Mouse (Mus musculus) intestine, postnatal 0 days (tissue): ENCODE measurements around the gene Gper1. TPM values are rescaled to one million over a fixed set of nuclear protein-coding genes. Genes with fewer than 3 reads are reported as not detected.
A peak's percentile ranks its signal among the peaks of the same experiment; 100 is the strongest.

Source experiments
- ATAC-seq: fragments of 200-750 bp; cut with Nextera tagmentation; 2 replicates; pipeline ENCODE4 v1.8.0; 2017; ENCODE audit warnings: mild to moderate bottlenecking, moderate TSS enrichment, moderate library complexity
- H3K27ac ChIP-seq: fragments of 300-500 bp; sonication (generic); 2 replicates; pipeline ENCODE4 v1.5.1; 2014; ENCODE audit warnings: mild to moderate bottlenecking, low read depth, low read length, moderate library complexity
- H3K27me3 ChIP-seq: fragments of 300-500 bp; sonication (generic); replicated peaks from 2 replicates; pipeline ENCODE4 v1.6.1; 2014; ENCODE audit warnings: low read length, mixed read lengths; ENCODE audit not compliant: control insufficient read depth, insufficient read depth
- H3K36me3 ChIP-seq: fragments of 300-500 bp; sonication (generic); 2 replicates; pipeline ENCODE4 v1.6.1; 2014; ENCODE audit warnings: mild to moderate bottlenecking, moderate library complexity; ENCODE audit not compliant: control insufficient read depth, insufficient read depth
- H3K4me1 ChIP-seq: fragments of 300-500 bp; sonication (generic); replicated peaks from 2 replicates; pipeline ENCODE4 v1.6.1; 2014; ENCODE audit warnings: antibody characterized with exemption, low read length, mixed read lengths; ENCODE audit not compliant: control insufficient read depth, insufficient read depth
- H3K4me2 ChIP-seq: fragments of 300-500 bp; sonication (generic); replicated peaks from 2 replicates; pipeline ENCODE4 v1.6.1; 2014; ENCODE audit warnings: low read depth, mild to moderate bottlenecking, moderate library complexity
- H3K4me3 ChIP-seq: fragments of 300-500 bp; sonication (generic); 2 replicates; pipeline ENCODE4 v1.5.1; 2014; ENCODE audit warnings: low read depth, low read length
- H3K9ac ChIP-seq: fragments of 300-500 bp; sonication (generic); 2 replicates; pipeline ENCODE4 v1.6.1; 2014; ENCODE audit warnings: mild to moderate bottlenecking, low read depth, low read length
- H3K9me3 ChIP-seq: fragments of 300-500 bp; sonication (generic); 2 replicates; pipeline ENCODE4 v1.6.1; 2016; ENCODE audit warnings: mixed run types; ENCODE audit not compliant: control insufficient read depth
- CTCF ChIP-seq: sonication (generic); IDR thresholded peaks from 2 replicates; pipeline ENCODE4 v1.5.1; 2016; ENCODE audit warnings: low read depth, mild to moderate bottlenecking, control low read depth, antibody characterized with exemption, moderate library complexity
- WGBS: fragments of 180-500 bp; shearing (Covaris S2); extraction: QIAGEN DNeasy Blood & Tissue Kit; methylation state at CpG from one replicate; pipeline ENCODE4 v1.1.7; 2014; 5-methylcytosine and 5-hydroxymethylcytosine counted together
- polyA plus RNA-seq: library from polyadenylated mRNA; unstranded; fragments of >200 nt; fragmentation: Nextera tagmentation; extraction: Ambion mirVana; gene quantifications from 2 replicates; pipeline ENCODE4 v1.2.1, GENCODE M21; 2015

The Gper1 gene
- polyA plus RNA-seq, 1 experiment from 2014 or later: 1.1 TPM

DNA sequence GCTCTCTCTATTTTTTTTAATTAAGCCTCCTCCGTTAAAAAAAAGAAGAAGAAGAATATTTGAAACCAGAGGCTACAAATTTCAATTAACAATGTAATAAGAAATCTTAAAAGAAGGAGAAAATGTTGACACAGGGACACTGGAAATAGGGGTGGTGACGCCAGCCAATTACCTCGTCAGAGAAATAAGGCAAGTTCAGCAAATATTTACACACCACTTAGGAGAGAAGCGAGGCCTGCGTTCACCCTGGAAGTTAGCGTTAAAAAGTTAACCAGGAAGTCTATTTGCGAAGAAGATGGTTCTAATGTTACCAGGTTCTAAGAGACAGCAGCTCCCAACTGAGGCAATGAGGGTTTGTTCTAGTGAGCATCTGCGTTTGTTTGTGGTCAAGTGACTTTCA, 34.3 kb downstream of the Gper1 start:
- Histone ChIP-seq H3K4me2 (no peak overlapping the region), H3K9ac (no peak overlapping the region), H3K4me1 (no peaks in the 10 kb centered on the region), H3K27me3 (no peaks in the 10 kb centered on the region), H3K4me3 (no peak overlapping the region), H3K36me3 (no peaks in the 10 kb centered on the region; the same call in 1 of the 2 replicates), H3K27ac (no peak overlapping the region), H3K9me3 (no peaks in the 10 kb centered on the region)
- no peak for TF ChIP-seq CTCF
- ATAC-seq: no peak
- WGBS: 45% methylated on average over 8 of the region's 8 CpGs

GRCm38 (mm10) chr5:139459938-139460337, 37.0 kb downstream of the Gper1 start:
- Histone ChIP-seq H3K4me1 (no peaks in the 10 kb centered on the region), H3K4me3 (peak overlapping the region; percentile 65), H3K27ac (no peak overlapping the region), H3K36me3 (no peaks in the 10 kb centered on the region; the same call in 1 of the 2 replicates), H3K9ac (peak overlapping the region; percentile 58), H3K27me3 (no peaks in the 10 kb centered on the region), H3K4me2 (peak overlapping the region; percentile 90), H3K9me3 (no peaks in the 10 kb centered on the region)
- peak; percentile 15; the same call in 1 of the 2 replicates for ATAC-seq
- no peak for TF ChIP-seq CTCF
- WGBS: 7% methylated on average over 10 of the region's 10 CpGs

DNA sequence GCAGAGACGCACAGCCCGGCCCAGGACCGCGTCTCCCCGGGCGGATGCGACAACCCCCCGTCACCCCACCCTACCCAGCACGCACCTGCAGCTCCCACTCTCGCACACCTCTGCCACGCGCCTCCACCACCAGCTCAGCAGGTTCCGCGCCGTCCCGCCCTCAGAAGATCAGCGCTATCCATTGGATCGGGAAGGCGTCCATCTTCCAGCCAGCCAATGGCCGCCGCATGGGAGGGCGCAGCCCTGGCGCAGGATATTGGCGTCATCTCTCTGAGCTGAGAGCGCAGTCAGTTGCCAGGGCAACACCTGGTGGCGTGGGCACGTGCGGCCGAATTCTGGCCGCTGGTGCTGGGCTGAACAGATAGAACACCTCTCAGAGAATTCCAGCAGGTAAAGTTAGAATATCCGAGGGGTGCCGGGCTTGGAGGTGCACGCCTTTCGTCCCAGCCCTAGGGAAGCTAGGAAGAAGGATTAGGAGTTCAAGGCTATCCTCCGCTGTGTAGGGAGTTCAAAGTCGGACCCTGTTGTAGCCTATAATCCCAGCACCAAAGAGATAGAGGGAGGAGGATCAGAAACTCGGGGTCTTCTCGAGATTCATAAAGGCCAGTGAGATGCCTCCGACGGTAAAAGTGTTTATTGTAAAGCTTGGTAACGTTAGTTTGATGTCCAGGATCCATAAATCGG, 37.6 kb downstream of the Gper1 start, which contains the start of gene 3110082I17Rik:
Gene 3110082I17Rik, minus strand, starts transcription at position 144 of the 684 bp plus-strand sequence.
- peak; percentile 99 for ATAC-seq
- Histone ChIP-seq H3K36me3 (no peaks in the 10 kb centered on the region), H3K9ac (peak within 1 kb of the TSS; percentile 58), H3K4me3 (peak within 1 kb of the TSS; percentile 65), H3K9me3 (no peaks in the 10 kb centered on the region), H3K27me3 (no peaks in the 10 kb centered on the region), H3K27ac (no peak within 1 kb of the TSS), H3K4me1 (no peaks in the 10 kb centered on the region), H3K4me2 (peak within 1 kb of the TSS; percentile 90)
- 3% methylated on average over 40 of the region's 42 CpGs for WGBS
- no peak for TF ChIP-seq CTCF

GRCm38 (mm10) chr5:139464874-139465273, 41.9 kb downstream of the Gper1 start:
- Histone ChIP-seq H3K9ac (no peak overlapping the region), H3K4me2 (no peak overlapping the region), H3K9me3 (no peaks in the 10 kb centered on the region), H3K27ac (no peak overlapping the region), H3K27me3 (no peaks in the 10 kb centered on the region), H3K36me3 (no peaks in the 10 kb centered on the region), H3K4me3 (no peak overlapping the region), H3K4me1 (no peaks in the 10 kb centered on the region)
- TF ChIP-seq CTCF: no peak
- WGBS: 41% methylated on average over 4 of the region's 4 CpGs
- no peak for ATAC-seq

DNA sequence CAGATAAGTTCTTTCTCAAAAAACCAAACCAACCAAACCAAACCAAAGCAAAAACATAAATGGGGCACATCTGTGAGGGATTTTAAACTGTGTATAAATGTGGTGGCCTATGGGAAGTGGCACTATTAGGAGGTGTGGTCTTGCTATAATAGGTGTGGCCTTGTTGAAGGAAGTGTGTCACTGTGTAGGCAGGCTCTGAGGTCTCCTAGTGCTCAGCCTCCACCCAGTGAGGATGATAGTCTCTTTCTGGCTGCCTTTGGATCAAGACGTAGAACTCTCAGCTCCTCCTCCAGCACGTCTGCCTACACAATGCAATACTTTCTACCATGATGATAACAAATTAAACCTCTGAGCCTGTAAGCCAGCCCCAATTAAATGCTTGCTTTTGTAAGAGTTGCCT, 43.4 kb downstream of the Gper1 start:
- peaks cover 3% of the 10 kb centered on the region for H3K36me3 ChIP-seq
- no peak overlapping the region for H3K4me2 ChIP-seq
- ATAC-seq: peak; percentile 48
- H3K9ac ChIP-seq: no peak overlapping the region
- H3K27me3 ChIP-seq: no peaks in the 10 kb centered on the region
- H3K9me3 ChIP-seq: no peaks in the 10 kb centered on the region
- H3K27ac ChIP-seq: no peak overlapping the region
- WGBS: 53% methylated on average over 2 of the region's 2 CpGs
- no peak overlapping the region for H3K4me3 ChIP-seq
- no peaks in the 10 kb centered on the region for H3K4me1 ChIP-seq
- no peak for TF ChIP-seq CTCF

- WGBS: 67% methylated on average over 4 of the region's 4 CpGs
- H3K27ac ChIP-seq: no peak overlapping the region
- peaks cover 7% of the 10 kb centered on the region for H3K36me3 ChIP-seq
- H3K4me2 ChIP-seq: no peak overlapping the region
- no peaks in the 10 kb centered on the region for H3K4me1 ChIP-seq
- no peaks in the 10 kb centered on the region for H3K27me3 ChIP-seq
- 0 out of 2 replicates have a peak, but pooled peaks have one; percentile 3 for ATAC-seq
- no peak overlapping the region for H3K4me3 ChIP-seq
- TF ChIP-seq CTCF: no peak
- no peaks in the 10 kb centered on the region for H3K9me3 ChIP-seq
- H3K9ac ChIP-seq: no peak overlapping the region
These were observed 43.9 kb downstream of the Gper1 start for GRCm38 (mm10) chr5:139466801-139467200.
